Comparison of ENCODE assay signal across 20 mouse cellular contexts in genomic region chr2:85172763-85173103, GRCm38 (mm10). TPM values are rescaled to one million over a fixed set of nuclear protein-coding genes. Genes with fewer than 3 reads are reported as not detected.
A peak's percentile ranks its signal among the peaks of the same experiment; 100 is the strongest.
DNase-seq lines count a peak whose midpoint lies in the region; ATAC-seq and TF ChIP-seq lines count a peak whose summit lies in the region.
"Had no signal": no experiment of that assay in that cellular context is flagged by ENCODE, and none has a peak within 500 bp of the region (broad histone marks: within the 10 kb centered on the region; RNA-seq: fewer than 3 reads in every experiment).

No protein-coding gene starts in this region.

- no peak for ATAC-seq in heart, embryonic 13.5 days (ENCODE audit: extremely low read depth, insufficient number of reproducible peaks, low FRiP score, low TSS enrichment)
- no peak for ATAC-seq in kidney, embryonic 16.5 days (ENCODE audit: low FRiP score, low TSS enrichment)
- ATAC-seq in embryonic facial prominence, embryonic 15.5 days (ENCODE audit: insufficient number of reproducible peaks, low FRiP score, low TSS enrichment, low read depth) = no peak
- ATAC-seq: forebrain, embryonic 15.5 days; liver, embryonic 12.5 days; midbrain, embryonic 13.5 days had no signal

- TF ChIP-seq CTCF in cerebellum, adult 2 months (IDR thresholded peaks at IDR 0.05; ENCODE audit: borderline replicate concordance, insufficient read depth, low read depth, low read length) = no peak

- 46% methylated on average over 2 of the region's 2 CpGs for WGBS in heart, embryonic 13.5 days
- 63% methylated on average over 2 of the region's 2 CpGs for WGBS in kidney, embryonic 16.5 days
- 21% methylated on average over 2 of the region's 2 CpGs for WGBS in embryonic facial prominence, embryonic 15.5 days
- 92% methylated on average over 2 of the region's 2 CpGs for WGBS in cerebellum, adult 2 months

- H3K9ac ChIP-seq in heart, embryonic 13.5 days = no peak overlapping the region
- no peak overlapping the region for H3K9ac ChIP-seq in kidney, embryonic 16.5 days (replicated peaks; ENCODE audit: low read length)
- H3K9ac ChIP-seq in embryonic facial prominence, embryonic 15.5 days = no peak overlapping the region
- H3K9ac ChIP-seq: forebrain, embryonic 15.5 days; hindbrain, embryonic 14.5 days; liver, embryonic 12.5 days; midbrain, embryonic 13.5 days; neural tube, embryonic 12.5 days had no signal

- no peak overlapping the region for H3K4me2 ChIP-seq in heart, embryonic 13.5 days
- no peak overlapping the region for H3K4me2 ChIP-seq in kidney, embryonic 16.5 days (replicated peaks; ENCODE audit: low read depth, low read length)
- H3K4me2 ChIP-seq in embryonic facial prominence, embryonic 15.5 days (replicated peaks) = no peak overlapping the region
- H3K4me2 ChIP-seq: forebrain, embryonic 15.5 days; hindbrain, embryonic 14.5 days; liver, embryonic 12.5 days; midbrain, embryonic 13.5 days; neural tube, embryonic 12.5 days had no signal

- H3K9me3 ChIP-seq in heart, embryonic 13.5 days = no peaks in the 10 kb centered on the region
- H3K9me3 ChIP-seq in kidney, embryonic 16.5 days (ENCODE audit: low read length) = no peaks in the 10 kb centered on the region
- H3K9me3 ChIP-seq in embryonic facial prominence, embryonic 15.5 days (replicated peaks) = no peaks in the 10 kb centered on the region
- H3K9me3 ChIP-seq: forebrain, embryonic 15.5 days; liver, embryonic 12.5 days; midbrain, embryonic 13.5 days; neural tube, embryonic 12.5 days had no signal

- H3K27me3 ChIP-seq in heart, embryonic 13.5 days (replicated peaks) = no peaks in the 10 kb centered on the region
- H3K27me3 ChIP-seq in kidney, embryonic 16.5 days (ENCODE audit: insufficient read depth, low read length) = peaks cover 17% of the 10 kb centered on the region; the same call in 1 of the 2 replicates
- H3K27me3 ChIP-seq in embryonic facial prominence, embryonic 15.5 days = no peaks in the 10 kb centered on the region
- no peaks in the 10 kb centered on the region; the same call in 1 of the 2 replicates for H3K27me3 ChIP-seq in cerebellum, adult 2 months (ENCODE audit: control insufficient read depth, insufficient read depth, low read length)
- H3K27me3 ChIP-seq: forebrain, embryonic 15.5 days; liver, embryonic 12.5 days; midbrain, embryonic 13.5 days; neural tube, embryonic 12.5 days had no signal

- no peak for TF ChIP-seq POLR2A in cerebellum, adult 2 months (IDR thresholded peaks at IDR 0.05; ENCODE audit: borderline replicate concordance, insufficient read depth, low read length)

- DNase-seq in heart, postnatal 4 days = no peak
- DNase-seq in kidney, adult 11 months = no peak
- DNase-seq in cerebellum, adult 2 months = no peak
- no peak for DNase-seq in cerebellum, postnatal 36 days
- DNase-seq: adrenal gland, adult 8-10 months; cerebellum, adult 9-11 months; kidney, postnatal 36 days; left cerebral cortex, postnatal 4 days; right cerebral cortex, adult 18-20 months; thymus, adult 18-20 months had no signal

- no peaks in the 10 kb centered on the region for H3K36me3 ChIP-seq in heart, embryonic 13.5 days
- H3K36me3 ChIP-seq in kidney, embryonic 16.5 days (ENCODE audit: insufficient read depth, low read length) = no peaks in the 10 kb centered on the region
- H3K36me3 ChIP-seq in embryonic facial prominence, embryonic 15.5 days = no peaks in the 10 kb centered on the region
- H3K36me3 ChIP-seq: forebrain, embryonic 15.5 days; liver, embryonic 12.5 days; midbrain, embryonic 13.5 days; neural tube, embryonic 12.5 days had no signal

- H3K4me1 ChIP-seq in heart, embryonic 13.5 days = 0 out of 2 replicates have a peak, but pooled peaks cover 9% of the 10 kb centered on the region
- peaks cover 13% of the 10 kb centered on the region for H3K4me1 ChIP-seq in kidney, embryonic 16.5 days (ENCODE audit: insufficient read depth, low read length)
- peaks cover 28% of the 10 kb centered on the region for H3K4me1 ChIP-seq in brown adipose tissue, adult 24 weeks (ENCODE audit: control insufficient read depth, insufficient read depth, insufficient read length, low read length)
- 0 out of 2 replicates have a peak, but pooled peaks cover 14% of the 10 kb centered on the region for H3K4me1 ChIP-seq in embryonic facial prominence, embryonic 15.5 days
- H3K4me1 ChIP-seq in cerebellum, adult 2 months (ENCODE audit: control insufficient read depth, insufficient read depth, low read length) = no peaks in the 10 kb centered on the region
- H3K4me1 ChIP-seq: forebrain, embryonic 15.5 days; liver, embryonic 12.5 days; midbrain, embryonic 13.5 days; neural tube, embryonic 12.5 days had no signal

- no peak overlapping the region for H3K4me3 ChIP-seq in heart, embryonic 13.5 days
- no peak overlapping the region for H3K4me3 ChIP-seq in kidney, embryonic 16.5 days (ENCODE audit: low read length)
- no peak overlapping the region for H3K4me3 ChIP-seq in brown adipose tissue, adult 24 weeks (ENCODE audit: insufficient read depth, low read depth, low read length)
- no peak overlapping the region for H3K4me3 ChIP-seq in embryonic facial prominence, embryonic 15.5 days (replicated peaks)
- H3K4me3 ChIP-seq in cerebellum, adult 2 months (replicated peaks; ENCODE audit: insufficient read depth, low read depth, low read length) = no peak overlapping the region
- H3K4me3 ChIP-seq: forebrain, embryonic 15.5 days; liver, embryonic 12.5 days; midbrain, embryonic 13.5 days; neural tube, embryonic 12.5 days had no signal

- peak overlapping the region; percentile 20; the same call in 1 of the 2 replicates for H3K27ac ChIP-seq in heart, embryonic 13.5 days (replicated peaks)
- peak overlapping the region; percentile 5; the same call in 1 of the 2 replicates for H3K27ac ChIP-seq in kidney, embryonic 16.5 days (ENCODE audit: low read length)
- peak overlapping the region; percentile 84 for H3K27ac ChIP-seq in brown adipose tissue, adult 24 weeks (replicated peaks; ENCODE audit: low read depth, low read length)
- 0 out of 2 replicates have a peak overlapping the region, but pooled peaks have one; percentile 17 for H3K27ac ChIP-seq in embryonic facial prominence, embryonic 15.5 days (replicated peaks)
- no peak overlapping the region for H3K27ac ChIP-seq in cerebellum, adult 2 months (ENCODE audit: insufficient read depth, low read length)
- H3K27ac ChIP-seq: forebrain, embryonic 15.5 days; hindbrain, embryonic 14.5 days; liver, embryonic 12.5 days; midbrain, embryonic 13.5 days; neural tube, embryonic 12.5 days had no signal

RNA-seq across cellular contexts. Expression of gene Lrrc55, which starts 24.3 kb away (rescaled TPM):
- polyA plus RNA-seq in heart, embryonic 13.5 days (2015; fragmentation: Nextera tagmentation; extraction: Ambion mirVana) = 0.32 and 0.35 TPM in 2 replicates
- total RNA-seq in heart, postnatal 4 days (2021) = 1 to 10 TPM; 2.1 to 2.7 TPM
- 0.68 and 0.80 TPM in 2 replicates for polyA plus RNA-seq in kidney, embryonic 16.5 days (2015; fragmentation: Nextera tagmentation; extraction: Ambion mirVana)
- 0.38 and 0.79 TPM in 2 replicates for polyA plus RNA-seq in brown adipose tissue, adult 24 weeks (2012; ENCODE audit: insufficient read depth, insufficient read length, missing spikeins)
- polyA plus RNA-seq in embryonic facial prominence, embryonic 15.5 days (2015; fragmentation: Nextera tagmentation; extraction: Ambion mirVana) = 0.79 and 1.0 TPM in 2 replicates
- 7.3 and 8.3 TPM in 2 replicates for polyA plus RNA-seq in cerebellum, adult 2 months (2012; rRNA removed)
- total RNA-seq: megakaryocyte, adult 5-6 weeks had no signal

RNA-seq across cellular contexts. Expression of gene Aplnr, which starts 36.7 kb away (rescaled TPM):
- polyA plus RNA-seq in heart, embryonic 13.5 days (2015; fragmentation: Nextera tagmentation; extraction: Ambion mirVana) = 22.3 and 27.8 TPM in 2 replicates
- 100 to 1,000 TPM in 1 of 2 experiments, 10 to 100 TPM in 1; 85.4 to 109 TPM for total RNA-seq in heart, postnatal 4 days (2021)
- polyA plus RNA-seq in kidney, embryonic 16.5 days (2015; fragmentation: Nextera tagmentation; extraction: Ambion mirVana) = 125 and 126 TPM in 2 replicates
- polyA plus RNA-seq in brown adipose tissue, adult 24 weeks (2012; ENCODE audit: insufficient read depth, insufficient read length, missing spikeins) = 6.1 and 16.7 TPM in 2 replicates
- 62.5 and 64.8 TPM in 2 replicates for polyA plus RNA-seq in embryonic facial prominence, embryonic 15.5 days (2015; fragmentation: Nextera tagmentation; extraction: Ambion mirVana)
- 1.2 and 1.3 TPM in 2 replicates for polyA plus RNA-seq in cerebellum, adult 2 months (2012; rRNA removed)
